Mouse (Mus musculus) megakaryocyte-erythroid progenitor cell, adult 5-6 weeks (primary cell): ENCODE data around the gene Rnf34. TPM values are rescaled to one million over a fixed set of nuclear protein-coding genes. Genes with fewer than 3 reads are reported as not detected.

ENCODE experiments used
- total RNA-seq, 2 experiments: library from RNA; stranded (forward) in 1 of 2; stranded (reverse) in 1 of 2; fragments of 200-1000, 215-1000 nt in 1 of 2; fragments of >200 nt in 1 of 2; fragmentation: Nextera tagmentation in 1 of 2; gene quantifications; 2 replicates each; pipeline ENCODE4 v1.2.3; 2014 to 2017

Gene Rnf34
- total RNA-seq, 2 experiments from 2014 or later: 7.6 to 15.4 TPM

Other genes starting within 250 kb of the Rnf34 start
- 1.7 and 6.7 TPM in 2 replicates for gene Ift81, start 235.5 kb upstream of the Rnf34 start, total RNA-seq (2014; fragmentation: Nextera tagmentation)
- gene Ift81, start 235.5 kb upstream of the Rnf34 start, total RNA-seq (2017): 4.7 and 6.1 TPM in 2 replicates
- gene P2rx7, start 206.1 kb upstream of the Rnf34 start, total RNA-seq (2014; fragmentation: Nextera tagmentation): 1.2 and 3.0 TPM in 2 replicates
- gene P2rx7, start 206.1 kb upstream of the Rnf34 start, total RNA-seq (2017): 1.9 and 2.9 TPM in 2 replicates
- 15.5 and 29.1 TPM in 2 replicates for gene P2rx4, start 142.5 kb upstream of the Rnf34 start, total RNA-seq (2014; fragmentation: Nextera tagmentation)
- gene P2rx4, start 142.5 kb upstream of the Rnf34 start, total RNA-seq (2017): 5.7 and 8.8 TPM in 2 replicates
- 39.0 and 40.9 TPM in 2 replicates for gene Camkk2, start 70.6 kb upstream of the Rnf34 start, total RNA-seq (2014; fragmentation: Nextera tagmentation)
- gene Camkk2, start 70.6 kb upstream of the Rnf34 start, total RNA-seq (2017): 15.8 and 18.4 TPM in 2 replicates
- gene Anapc5, start 28.7 kb upstream of the Rnf34 start, total RNA-seq (2014; fragmentation: Nextera tagmentation): 338 and 413 TPM in 2 replicates
- gene Anapc5, start 28.7 kb upstream of the Rnf34 start, total RNA-seq (2017): 279 and 302 TPM in 2 replicates
- gene Kdm2b, start 139.8 kb downstream of the Rnf34 start, total RNA-seq (2014; fragmentation: Nextera tagmentation): 58.8 and 70.5 TPM in 2 replicates
- gene Kdm2b, start 139.8 kb downstream of the Rnf34 start, total RNA-seq (2017): 62.3 and 64.0 TPM in 2 replicates
- gene Orai1, start 165.0 kb downstream of the Rnf34 start, total RNA-seq (2014; fragmentation: Nextera tagmentation): 6.0 and 7.7 TPM in 2 replicates
- 3.9 and 4.9 TPM in 2 replicates for gene Orai1, start 165.0 kb downstream of the Rnf34 start, total RNA-seq (2017)
- gene Morn3, start 197.0 kb downstream of the Rnf34 start, total RNA-seq (2014; fragmentation: Nextera tagmentation): not detected in 2 replicates
- gene Morn3, start 197.0 kb downstream of the Rnf34 start, total RNA-seq (2017): not detected in 2 replicates
- 22.0 and 24.8 TPM in 2 replicates for gene Tmem120b, start 218.4 kb downstream of the Rnf34 start, total RNA-seq (2014; fragmentation: Nextera tagmentation)
- 4.0 and 12.6 TPM in 2 replicates for gene Tmem120b, start 218.4 kb downstream of the Rnf34 start, total RNA-seq (2017)